8 mouse cellular contexts compared by ENCODE assay signal in genomic region chr4:148805161-148805810, GRCm38 (mm10). TPM values are rescaled to one million over a fixed set of nuclear protein-coding genes. Genes with fewer than 3 reads are reported as not detected.
A peak's percentile ranks its signal among the peaks of the same experiment; 100 is the strongest.
DNase-seq lines count a peak whose midpoint lies in the region; ATAC-seq and TF ChIP-seq lines count a peak whose summit lies in the region.

No protein-coding gene starts in this region.

- H3K9ac ChIP-seq in heart, adult 2 months (ENCODE audit: low read depth, low read length): peak overlapping the region; percentile 82
- H3K9ac ChIP-seq in kidney, embryonic 14.5 days (ENCODE audit: low read depth, low read length): peak overlapping the region; percentile 68

- H3K9me3 ChIP-seq in kidney, embryonic 14.5 days (ENCODE audit: control insufficient read depth, low read length): no peaks in the 10 kb centered on the region

- WGBS in heart, adult 2 months: under 1% methylated on average over 42 of the region's 42 CpGs
- WGBS in kidney, embryonic 14.5 days: 1% methylated on average over 42 of the region's 42 CpGs

- peaks cover 1% of the 10 kb centered on the region; the same call in 1 of the 2 replicates for H3K4me1 ChIP-seq in heart, adult 2 months (ENCODE audit: control insufficient read depth, insufficient read depth, low read length)
- H3K4me1 ChIP-seq in kidney, embryonic 14.5 days (ENCODE audit: control insufficient read depth, insufficient read depth, low read length): peaks cover 34% of the 10 kb centered on the region

- intact Hi-C loops in heart, adult 2 months (cut with DNase I): loop anchor here (2.0 kb wide), 4 partner anchors 58 to 146 kb away; no protein-coding TSS in a partner anchor

- no peaks in the 10 kb centered on the region for H3K79me2 ChIP-seq in heart, adult 2 months (replicated peaks; ENCODE audit: control insufficient read depth, insufficient read depth, low read length)

- peak; percentile 28 for DNase-seq in urinary bladder, postnatal 25 days (ENCODE audit: low spot score)
- DNase-seq in urinary bladder, adult 18-20 months (ENCODE audit: low spot score in 2 of 2): no peak
- peak; percentile 58 to 67 for DNase-seq in heart, adult 2 months
- DNase-seq in lung, postnatal 4 days: peak; percentile 46 to 49
- no peak for DNase-seq in c-Kit-positive CD71-positive TER-119-positive erythroid progenitor cells, embryonic 14.5 days (ENCODE audit: low spot score)
- no peak for DNase-seq in right cerebral cortex, postnatal 25 days
- no peak for DNase-seq in cerebellum, postnatal 4 days (ENCODE audit: low spot score in 2 of 2)

- H3K4me3 ChIP-seq in heart, adult 2 months: peak overlapping the region; percentile 98
- peak overlapping the region; percentile 73 for H3K4me3 ChIP-seq in kidney, embryonic 14.5 days (ENCODE audit: low read length)

- peak overlapping the region; percentile 98 for H3K4me2 ChIP-seq in kidney, embryonic 14.5 days (replicated peaks; ENCODE audit: low read depth, low read length)

- TF ChIP-seq POLR2A in heart, adult 2 months (IDR thresholded peaks at IDR 0.05; ENCODE audit: insufficient read depth, low read depth, low read length): no peak

- no peak for TF ChIP-seq CTCF in heart, adult 2 months (IDR thresholded peaks at IDR 0.05)

- ATAC-seq in kidney, embryonic 14.5 days (ENCODE audit: low FRiP score, low TSS enrichment): no peak

- peak overlapping the region; percentile 93 for H3K27ac ChIP-seq in heart, adult 2 months
- H3K27ac ChIP-seq in kidney, embryonic 14.5 days (ENCODE audit: low read depth, low read length): no peak overlapping the region

- no peaks in the 10 kb centered on the region for H3K27me3 ChIP-seq in heart, adult 2 months (ENCODE audit: control insufficient read depth, insufficient read depth, low read length)
- peaks cover 29% of the 10 kb centered on the region for H3K27me3 ChIP-seq in kidney, embryonic 14.5 days (ENCODE audit: control insufficient read depth, insufficient read depth, low read length)

- no peak for TF ChIP-seq EP300 in heart, adult 2 months (IDR thresholded peaks at IDR 0.05; ENCODE audit: insufficient read depth, low read depth, low read length)

- H3K36me3 ChIP-seq in heart, adult 2 months (ENCODE audit: control insufficient read depth, insufficient read depth, low read length): no peaks in the 10 kb centered on the region
- H3K36me3 ChIP-seq in kidney, embryonic 14.5 days (ENCODE audit: control insufficient read depth, insufficient read depth, low read length): no peaks in the 10 kb centered on the region

RNA-seq across cellular contexts. Expression of gene Casz1, which starts 1.1 kb away (rescaled TPM):
- 10 to 100 TPM; 42.5 to 47.0 TPM for total RNA-seq in heart, adult 2 months (2021)
- polyA plus RNA-seq in heart, adult 2 months (2012; rRNA removed): 21.2 and 22.4 TPM in 2 replicates
- 3.9 and 7.6 TPM in 2 replicates for polyA plus RNA-seq in kidney, embryonic 14.5 days (2014; fragmentation: Nextera tagmentation; extraction: Ambion mirVana)

Comparison
In these comparisons a context has a peak if more than half of its experiments do, and no peak if none do; other contexts are left out.
1. DNase-seq: peak in urinary bladder, postnatal 25 days (single experiment), heart, adult 2 months (2 of 2) and lung, postnatal 4 days (2 of 2); none in urinary bladder, adult 18-20 months (0 of 2), c-Kit-positive CD71-positive TER-119-positive erythroid progenitor cells, embryonic 14.5 days (single experiment), right cerebral cortex, postnatal 25 days (single experiment) and cerebellum, postnatal 4 days (0 of 2).